Mouse (Mus musculus): ENCODE results near the gene Capn15. TPM values are rescaled to one million over a fixed set of nuclear protein-coding genes. Genes with fewer than 3 reads are reported as not detected.

Gene Capn15
- total RNA-seq, 2 experiments from 2014 or later: 24.0 to 24.2 TPM

DNA sequence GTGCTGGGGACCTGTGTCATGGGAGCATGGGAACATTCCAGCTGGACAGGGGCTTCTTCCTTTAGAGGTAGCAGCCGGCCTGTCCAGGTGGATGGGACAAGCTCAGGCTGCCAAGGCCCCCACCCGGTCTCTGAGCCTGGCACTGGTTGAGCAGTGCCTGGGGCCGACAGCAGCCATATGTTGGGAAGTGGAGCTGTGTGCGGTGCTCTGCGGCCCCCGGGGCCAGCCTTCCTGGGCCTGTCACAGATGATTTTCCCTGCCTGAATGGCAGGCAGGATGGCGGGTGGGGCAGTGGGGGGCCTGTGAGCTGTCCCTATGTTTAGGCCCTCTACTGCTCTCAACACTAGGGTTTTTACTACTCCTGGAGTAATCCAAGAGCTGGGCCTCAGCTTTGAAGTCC lies 29.4 kb downstream of the Capn15 start:
- no peak for DNase-seq (ENCODE audit: low spot score in 2 of 2)

DNA sequence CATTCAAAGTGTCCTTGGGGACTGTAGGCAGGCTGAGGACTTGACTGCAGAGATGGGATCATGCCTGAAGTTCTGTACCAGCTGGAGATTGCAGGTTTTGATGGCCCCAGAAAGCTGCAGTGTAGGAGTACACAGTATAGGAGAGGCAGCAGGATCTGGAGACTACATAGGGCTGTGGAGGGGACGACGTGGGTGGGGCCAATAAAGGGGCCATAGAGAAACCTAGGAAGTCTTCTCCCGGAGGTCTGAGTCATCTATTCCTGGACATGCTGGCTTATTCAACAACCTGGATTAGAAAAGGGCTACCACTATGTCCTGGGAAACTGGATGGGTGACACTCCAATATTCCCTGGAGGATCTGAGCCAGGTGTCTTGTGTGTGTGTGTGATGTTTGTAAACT lies 29.9 kb downstream of the Capn15 start:
- DNase-seq (ENCODE audit: low spot score in 2 of 2): no peak

DNA sequence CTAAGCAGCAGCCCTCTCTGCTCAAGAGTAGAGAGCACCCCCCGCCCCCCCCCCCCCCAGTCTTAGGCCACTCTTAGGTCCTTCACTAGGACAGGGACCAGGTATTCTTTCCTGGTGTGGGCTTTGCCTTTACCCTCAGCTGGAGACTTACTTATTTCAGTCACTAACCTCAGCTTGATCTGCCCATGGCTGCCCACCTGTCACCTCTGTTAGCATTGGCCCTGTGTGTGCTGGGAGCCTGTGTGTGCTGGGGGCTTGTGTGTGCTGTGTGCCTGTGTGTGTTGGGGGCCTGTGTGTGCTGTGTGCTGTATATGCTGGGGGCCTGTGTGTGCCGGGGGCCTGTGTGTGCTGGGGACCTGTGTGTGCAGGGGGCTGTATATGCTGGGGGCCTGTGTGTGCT lies 30.9 kb downstream of the Capn15 start:
- DNase-seq (ENCODE audit: low spot score in 2 of 2): no peak

DNA sequence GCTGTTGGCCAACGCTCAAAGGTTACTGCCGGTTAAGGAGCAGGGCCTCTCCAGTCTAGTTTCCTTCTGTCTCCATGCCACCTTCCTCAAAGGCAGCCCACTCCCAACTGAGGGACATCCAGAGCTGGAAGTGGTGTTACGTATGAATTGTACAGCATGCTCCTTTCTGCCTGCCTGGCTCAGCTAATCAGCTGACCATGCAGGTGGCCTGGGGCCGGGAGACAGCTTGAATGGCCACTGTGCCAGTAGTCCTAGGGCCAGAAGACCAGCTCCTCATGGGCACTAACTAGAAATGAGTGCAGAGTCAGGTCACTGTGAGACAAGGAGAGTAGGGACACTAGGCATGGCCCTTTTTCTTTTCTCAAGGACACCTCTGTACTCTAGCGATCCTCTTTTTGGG lies 32.4 kb downstream of the Capn15 start:
- DNase-seq (ENCODE audit: low spot score in 2 of 2): no peak

DNA sequence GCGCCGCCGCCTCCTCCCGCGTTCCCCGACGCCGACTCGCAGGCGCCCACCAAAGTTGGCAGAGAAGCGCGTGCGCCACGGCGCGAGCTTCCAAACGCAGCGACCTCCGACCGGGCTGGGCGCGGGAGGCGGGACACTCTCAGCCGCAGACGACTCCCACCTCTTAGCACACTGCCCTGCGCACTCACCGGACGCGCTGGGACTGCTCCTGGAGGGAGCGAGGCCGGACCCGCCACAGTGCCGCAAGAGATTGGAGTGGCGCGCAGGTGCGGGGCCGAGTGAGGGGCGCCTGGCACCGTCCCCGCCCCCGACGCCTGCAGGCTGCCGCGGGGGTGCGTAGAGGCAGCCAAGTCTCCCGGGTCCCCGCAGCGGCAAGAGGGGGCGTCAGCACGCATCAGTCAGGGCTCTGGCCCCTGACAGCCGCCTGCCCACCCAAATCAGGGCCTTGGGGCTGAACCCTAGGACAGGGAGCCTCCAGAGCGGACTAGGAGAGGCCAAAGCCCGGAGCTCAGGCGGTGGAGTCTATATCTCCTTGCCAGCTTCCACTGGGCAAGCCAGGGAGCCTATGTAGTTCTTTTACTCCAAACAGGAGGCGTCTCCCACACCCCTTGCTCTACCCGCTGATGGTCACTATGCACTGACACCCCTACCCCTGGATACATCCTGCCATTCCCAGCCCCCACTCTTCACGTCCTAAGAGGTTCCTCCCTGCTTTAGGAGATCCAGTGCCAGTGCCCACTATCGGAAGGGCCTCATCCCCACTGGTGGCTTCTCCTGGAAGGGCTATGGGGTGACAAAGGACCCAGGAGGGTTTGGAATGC lies 33.6 kb downstream of the Capn15 start, which contains the start of gene A930017K11Rik:
A930017K11Rik (minus strand) TSS at position 763 of the 821 bp plus-strand sequence.
- no peak for DNase-seq (ENCODE audit: low spot score in 2 of 2)

DNA sequence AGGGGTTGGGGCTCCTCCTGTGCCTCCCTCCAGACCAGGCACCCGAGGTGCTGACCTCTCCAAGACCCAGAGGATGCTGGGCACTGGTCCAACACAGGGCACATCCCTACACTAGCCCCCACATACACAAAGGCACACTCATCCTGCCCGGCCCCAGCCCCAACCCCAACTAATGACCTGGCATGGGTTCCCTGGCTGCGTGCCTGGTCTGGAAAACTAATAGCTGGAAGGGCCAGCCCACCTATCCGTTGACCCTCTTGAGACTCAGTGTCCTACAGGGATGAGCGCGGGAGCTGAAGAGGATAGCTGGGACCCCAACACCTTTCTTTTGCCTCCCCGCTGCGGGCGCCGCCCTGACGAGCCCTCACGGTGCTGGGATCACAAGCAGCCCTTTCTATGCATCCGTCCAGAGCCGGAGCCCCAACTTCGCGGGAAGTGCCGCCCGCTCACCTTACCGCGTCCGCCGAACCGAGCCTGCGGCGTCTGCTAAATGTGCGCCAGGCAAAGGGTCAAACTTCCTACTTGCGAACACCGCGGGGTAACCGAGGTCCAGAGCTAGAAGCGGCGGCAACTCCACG lies 34.3 kb downstream of the Capn15 start:
- no peak for DNase-seq (ENCODE audit: low spot score in 2 of 2)

DNA sequence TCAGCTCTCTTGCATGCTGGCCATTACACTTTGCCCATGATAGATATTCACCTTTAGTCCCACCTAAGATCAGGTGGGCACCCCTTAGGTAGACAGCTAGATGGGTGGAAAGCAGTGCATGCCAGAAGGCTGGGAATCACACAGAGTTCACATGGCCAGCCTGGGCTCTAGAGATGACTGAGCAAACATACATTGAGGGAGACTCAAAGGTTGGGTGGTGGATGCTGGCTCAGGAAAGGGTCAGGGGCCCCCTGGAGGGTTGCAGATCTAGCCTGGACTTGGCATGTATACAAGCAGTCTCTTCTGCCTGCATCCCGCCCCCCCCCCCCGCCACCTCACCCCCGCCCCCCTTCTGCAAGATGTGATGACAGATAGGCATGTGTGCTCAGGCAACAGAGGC lies 34.9 kb downstream of the Capn15 start:
- DNase-seq (ENCODE audit: low spot score in 2 of 2): no peak

DNA sequence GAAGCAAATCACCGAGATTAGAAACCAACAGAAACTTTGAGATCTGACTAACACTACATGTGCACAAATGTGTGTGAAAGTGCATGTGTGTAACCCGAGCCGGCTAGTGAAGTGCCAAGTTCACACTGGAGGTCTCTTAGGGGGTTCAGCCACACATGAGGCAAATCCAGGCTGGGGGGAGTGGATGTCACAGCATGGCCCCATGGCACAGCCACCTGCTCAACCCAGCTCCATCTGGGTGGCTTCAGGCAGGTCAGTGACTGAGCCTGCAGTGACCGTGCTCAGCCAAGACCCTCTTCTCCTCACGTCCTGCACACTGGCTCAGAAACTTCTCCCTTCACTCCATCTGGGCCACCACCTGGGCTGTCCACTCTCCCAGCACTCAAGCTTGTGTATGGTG lies 35.6 kb downstream of the Capn15 start:
- no peak for DNase-seq (ENCODE audit: low spot score in 2 of 2)

DNA sequence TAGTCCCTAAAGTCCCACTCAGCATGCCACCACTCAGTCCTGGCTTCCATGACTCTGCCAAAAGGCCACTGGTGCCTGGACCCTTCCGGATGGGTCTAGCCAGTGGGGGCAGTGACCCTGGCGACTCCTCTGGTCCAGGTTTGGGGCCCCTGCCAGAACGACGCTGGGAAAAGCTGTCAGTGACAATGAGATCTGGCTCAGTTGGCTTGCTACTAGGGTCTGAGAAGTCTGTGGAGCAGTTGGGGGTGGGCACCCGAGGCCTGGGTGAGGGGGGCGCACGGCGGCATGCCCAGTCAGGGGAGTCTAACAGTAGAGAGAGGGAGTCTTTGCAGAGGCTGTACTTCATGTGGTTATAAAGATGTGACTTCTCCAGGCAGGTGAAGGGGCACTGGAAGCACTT lies 37.5 kb downstream of the Capn15 start:
- DNase-seq (ENCODE audit: low spot score in 2 of 2): no peak

DNA sequence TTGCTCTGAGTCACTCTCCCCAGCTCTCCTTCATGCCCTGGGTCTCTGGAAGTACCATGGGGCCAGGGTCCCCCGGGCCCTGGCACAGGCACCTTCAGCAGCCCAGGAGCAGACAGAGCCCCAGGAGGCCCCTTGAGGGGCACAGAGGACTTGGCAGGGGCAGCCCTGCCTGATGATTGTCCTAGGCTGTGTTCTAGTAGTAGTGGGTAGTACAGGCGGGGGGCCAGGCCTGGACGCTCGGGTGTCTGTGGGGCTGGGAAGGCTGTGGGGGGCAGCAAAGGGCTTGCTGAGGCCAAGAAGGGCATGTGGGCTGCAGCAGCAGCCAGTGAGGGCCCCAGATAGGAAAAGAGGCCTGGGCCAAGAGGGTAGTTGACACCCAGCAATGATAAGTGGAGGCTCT lies 38.0 kb downstream of the Capn15 start:
- no peak for DNase-seq (ENCODE audit: low spot score in 2 of 2)

DNA sequence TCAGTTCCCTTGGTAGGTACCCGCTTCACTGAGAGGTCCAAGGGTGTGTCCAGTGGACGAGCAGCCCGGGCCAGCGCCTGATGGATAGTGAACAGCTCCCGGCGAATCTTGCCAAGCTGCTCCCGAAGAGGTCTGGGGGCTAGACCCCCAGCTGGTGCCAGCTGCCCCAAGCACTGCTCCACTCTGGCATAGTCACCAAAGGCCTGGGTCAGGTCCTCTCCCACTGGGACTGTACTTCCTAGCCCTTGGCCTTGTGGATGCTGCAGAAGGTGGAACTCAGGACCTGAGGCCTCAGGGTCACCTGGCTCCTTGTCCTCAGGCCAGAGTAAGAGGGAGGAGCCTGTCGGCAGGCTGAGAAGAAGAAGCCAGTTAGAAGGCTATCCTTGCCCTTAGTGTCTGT lies 38.7 kb downstream of the Capn15 start:
- DNase-seq (ENCODE audit: low spot score in 2 of 2): no peak

DNA sequence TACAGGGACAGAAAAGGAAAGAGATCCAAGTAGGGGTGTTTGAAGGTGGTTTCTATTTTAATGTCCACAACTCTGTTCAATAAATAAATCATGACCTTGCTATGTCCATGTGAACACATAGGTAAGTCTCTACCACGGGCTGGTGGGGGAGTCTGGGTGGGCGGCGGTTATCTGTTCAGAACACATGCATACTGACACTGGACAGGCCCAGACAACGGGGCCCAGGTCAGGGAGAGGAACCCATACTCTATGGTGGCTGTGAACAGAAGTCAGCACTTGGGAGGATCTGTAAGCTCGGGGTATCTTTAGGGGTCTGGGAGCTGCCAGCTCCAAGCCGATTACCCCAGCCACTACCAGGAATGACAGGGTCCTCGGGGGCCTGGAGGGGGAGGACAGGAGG lies 39.2 kb downstream of the Capn15 start:
- no peak for DNase-seq (ENCODE audit: low spot score in 2 of 2)

DNA sequence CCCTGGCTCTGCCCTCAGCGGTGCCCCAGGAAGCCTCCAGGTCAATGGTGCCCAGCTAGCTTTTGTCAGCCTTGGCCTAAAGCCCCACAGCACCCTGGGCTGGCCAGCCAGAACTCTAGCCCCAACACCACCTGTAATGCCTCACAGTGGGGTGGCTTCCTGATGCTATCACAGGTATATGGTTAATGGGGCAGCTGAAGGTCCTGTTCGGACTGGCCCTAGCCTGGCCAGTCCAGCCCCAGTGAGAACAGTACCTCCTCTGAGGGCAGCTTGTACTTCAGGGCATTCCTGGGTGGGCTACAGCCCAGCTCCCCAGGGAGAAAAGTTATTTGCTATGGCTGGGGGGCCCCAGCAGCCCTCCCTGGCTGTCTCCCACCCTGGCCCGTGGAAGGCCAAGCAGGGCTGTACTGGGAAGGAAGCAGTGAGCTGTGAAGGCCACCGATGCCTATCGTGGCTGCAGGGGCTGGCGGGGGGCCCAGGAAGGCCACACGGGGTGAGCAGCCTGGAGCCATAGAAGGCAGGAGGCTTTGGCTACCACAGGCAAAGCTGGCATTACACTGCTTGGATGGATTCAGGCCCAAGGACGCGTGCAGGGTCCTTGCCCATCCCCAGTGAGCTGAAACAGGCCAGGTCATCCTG lies 40.0 kb downstream of the Capn15 start:
- DNase-seq (ENCODE audit: low spot score in 2 of 2): no peak

DNA sequence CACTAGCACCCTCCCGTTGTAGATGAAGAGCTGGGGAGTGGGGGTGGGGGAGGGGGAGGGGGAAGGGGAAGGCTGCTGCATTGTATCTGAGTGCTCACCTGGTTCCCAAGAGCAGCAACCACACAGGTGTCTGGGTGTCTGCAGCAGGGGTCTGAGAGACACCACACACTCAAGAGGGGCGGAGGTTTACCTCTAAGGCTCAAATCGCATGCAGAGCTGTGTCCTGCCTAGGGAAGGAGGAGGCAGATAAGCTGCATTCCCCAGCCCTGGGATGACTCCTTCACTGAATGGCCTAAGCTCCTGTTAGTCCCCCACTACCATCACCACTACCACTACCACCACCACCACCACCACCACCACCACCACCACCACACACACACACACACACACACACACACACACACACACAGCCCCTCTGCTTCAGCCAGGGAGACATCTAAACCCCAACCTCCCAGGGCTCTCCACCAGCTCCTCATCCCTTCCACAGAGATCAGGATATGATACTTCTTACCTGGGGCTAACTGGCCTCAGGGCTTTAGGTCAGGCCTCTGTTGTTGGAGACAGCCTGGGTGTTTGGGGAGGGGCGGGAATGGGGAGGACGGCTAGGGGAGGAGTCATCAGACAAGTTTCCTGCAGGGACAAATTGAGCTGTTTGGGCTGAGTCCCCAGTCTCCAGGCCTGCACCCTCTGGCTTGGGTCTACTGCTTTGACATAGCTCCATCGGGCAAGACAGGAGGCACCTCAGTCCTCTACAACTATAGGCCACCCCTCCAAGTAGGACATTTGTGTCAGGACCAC lies 41.0 kb downstream of the Capn15 start, which contains the start of the genes Pigq and Nhlrc4:
Pigq (minus strand) TSS at position 571 of the 798 bp plus-strand sequence.
Nhlrc4 (minus strand) TSS at position 596 of the 798 bp plus-strand sequence.
- DNase-seq (ENCODE audit: low spot score in 2 of 2): no peak

DNA sequence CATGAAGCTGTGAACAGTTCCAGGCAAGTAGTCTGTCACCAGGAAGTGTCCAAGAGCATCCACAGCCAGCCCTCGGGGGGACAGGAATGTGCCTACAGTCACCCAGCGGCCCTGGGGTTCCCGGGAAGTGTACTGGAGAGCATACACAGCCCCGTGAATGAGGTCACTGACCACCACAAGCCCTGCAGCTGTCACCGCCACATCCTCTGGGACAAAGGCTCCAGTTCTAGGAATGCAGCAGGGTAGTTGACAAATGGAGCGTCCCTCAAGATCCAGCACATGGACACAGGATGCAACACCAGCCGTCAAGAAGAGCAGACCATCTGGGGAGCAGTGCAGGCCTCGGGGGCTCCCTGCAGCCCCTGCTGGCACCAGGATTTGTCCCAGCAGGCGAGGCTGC lies 41.8 kb downstream of the Capn15 start:
- DNase-seq (ENCODE audit: low spot score in 2 of 2): no peak

DNA sequence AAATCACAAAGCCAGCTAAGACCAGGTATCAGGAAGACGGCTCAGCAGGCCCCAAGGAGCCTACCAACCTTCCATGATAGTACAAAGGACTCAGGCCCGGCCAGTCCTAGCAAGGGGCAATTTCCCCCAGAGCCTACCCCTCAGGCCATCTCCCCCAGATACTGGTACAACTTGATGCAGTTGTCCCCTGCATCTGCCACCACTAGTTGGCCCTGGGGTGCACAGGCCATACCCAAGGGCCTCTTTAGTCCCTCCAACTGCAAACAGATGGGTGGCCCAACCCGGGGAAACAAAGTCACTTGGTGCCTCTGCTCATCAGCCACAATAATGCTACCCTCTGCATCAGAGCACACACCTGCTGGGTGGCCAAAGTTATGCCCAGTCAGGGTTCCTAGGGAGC lies 42.4 kb downstream of the Capn15 start:
- no peak for DNase-seq (ENCODE audit: low spot score in 2 of 2)

DNA sequence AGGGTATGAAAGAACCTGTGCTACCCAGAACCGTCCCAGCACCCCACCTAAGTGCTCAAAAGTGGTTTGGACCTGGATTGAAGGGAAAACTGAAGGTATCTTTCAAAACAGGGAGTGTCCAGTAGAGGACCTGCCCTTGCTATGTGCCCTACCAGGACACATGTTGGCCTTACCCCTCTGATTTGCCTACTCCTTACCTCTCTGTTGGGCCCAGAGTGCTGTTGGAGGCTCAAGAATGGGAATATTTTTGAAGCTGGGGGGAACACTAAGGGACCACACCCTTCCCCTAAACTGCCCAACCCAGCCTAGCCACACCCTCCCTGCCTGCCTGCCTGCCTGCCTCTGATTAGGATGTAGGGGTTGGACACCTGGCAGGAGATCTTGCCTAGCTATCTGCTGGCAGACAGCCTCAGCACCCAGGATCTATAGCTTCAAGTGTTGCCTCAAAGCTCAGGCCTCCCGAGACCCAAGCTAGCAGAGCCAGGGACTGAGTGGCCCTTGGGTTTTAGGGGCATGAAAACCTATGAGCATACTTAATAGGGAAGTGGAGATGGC lies 42.9 kb downstream of the Capn15 start:
- no peak for DNase-seq (ENCODE audit: low spot score in 2 of 2)

DNA sequence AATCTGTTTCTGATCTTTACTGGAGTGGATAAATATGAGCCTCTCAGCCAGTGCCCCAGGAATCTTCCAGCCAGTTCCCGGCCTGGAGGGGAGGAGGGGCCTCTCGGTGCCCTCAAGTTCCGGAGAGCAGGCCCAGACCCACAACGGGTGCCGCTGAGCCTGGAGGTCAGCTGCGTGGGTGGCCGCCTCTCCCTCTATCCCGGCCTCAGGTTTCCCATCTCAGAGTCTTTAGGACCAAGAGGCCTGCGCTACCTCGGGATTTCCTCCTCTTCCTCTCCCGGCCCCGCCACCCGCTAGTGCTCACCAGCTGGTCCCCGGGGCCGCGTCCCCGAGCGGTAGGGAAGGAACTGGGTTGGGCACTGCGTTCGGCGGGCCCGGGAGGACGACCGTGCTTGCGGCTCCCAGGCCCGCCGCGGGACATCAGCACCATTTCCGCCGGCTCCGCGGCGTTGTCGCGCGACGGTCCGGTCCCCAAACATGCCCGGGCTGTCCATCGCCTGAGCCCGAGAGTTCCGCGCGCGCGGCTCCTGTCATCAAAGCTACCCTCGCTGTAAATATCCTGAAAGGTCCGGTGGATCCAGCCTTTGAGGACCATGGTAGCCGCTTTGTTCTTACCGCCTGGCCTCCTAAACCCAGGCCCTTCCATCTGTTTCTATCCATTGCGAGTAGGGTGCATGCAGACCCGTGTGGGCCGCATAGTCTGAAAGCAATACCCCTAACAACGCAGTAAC lies 43.9 kb downstream of the Capn15 start:
- DNase-seq (ENCODE audit: low spot score in 2 of 2): peak; percentile 56 to 69

DNA sequence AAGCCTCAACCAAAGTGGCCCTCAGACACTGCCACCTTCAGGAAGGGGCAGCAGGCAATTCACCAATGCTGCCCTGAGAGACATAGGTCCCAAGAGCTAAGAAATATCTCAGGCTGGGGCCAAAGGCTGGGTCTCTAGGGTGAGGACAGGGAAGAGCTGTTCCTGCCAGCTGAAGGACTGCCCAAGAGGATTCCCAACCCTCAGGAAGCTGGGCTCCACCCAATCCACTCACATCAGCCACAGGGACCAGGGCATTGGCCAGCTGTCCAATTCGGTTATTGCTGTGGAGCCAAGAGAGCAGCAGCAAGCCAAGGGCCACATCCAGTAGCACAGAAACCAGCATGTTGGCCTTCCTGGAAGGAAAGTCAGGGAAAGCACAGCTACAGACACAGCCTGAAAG lies 51.1 kb downstream of the Capn15 start:
- no peak for DNase-seq (ENCODE audit: low spot score in 2 of 2)

DNA sequence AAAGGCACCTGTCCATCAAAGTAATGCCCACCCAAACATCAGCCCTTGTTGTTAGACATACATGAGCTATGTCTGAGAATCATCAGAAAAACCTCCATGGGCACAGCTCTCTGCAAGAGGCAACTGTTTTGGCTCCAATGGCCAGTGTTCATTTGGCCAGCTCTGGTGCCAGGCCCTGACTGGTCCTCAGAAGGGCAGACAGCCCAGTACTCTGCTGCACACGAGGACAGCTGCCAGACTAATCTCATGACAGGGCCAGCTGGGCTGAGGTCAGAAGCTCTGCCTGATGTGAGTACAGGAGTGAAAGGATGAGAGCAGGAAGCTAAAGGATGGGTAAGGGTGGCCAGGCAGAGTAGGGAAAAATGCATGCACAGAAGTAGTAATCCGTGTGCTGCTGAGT lies 60.2 kb downstream of the Capn15 start:
- DNase-seq (ENCODE audit: low spot score in 2 of 2): no peak
